Mouse (Mus musculus): ENCODE measurements around the gene Exoc3l.

- TF ChIP-seq POLR2A (IDR thresholded peaks at IDR 0.05; ENCODE audit: control insufficient read depth, extremely low read depth, insufficient read depth, low read length, poor library complexity) (no peak), CTCF (IDR thresholded peaks at IDR 0.05; ENCODE audit: borderline replicate concordance, control insufficient read depth, extremely low read depth, insufficient read depth, low read length, poor library complexity) (no peak)
Measured at GRCm38 (mm10) chr8:105268342-105269074, 27.4 kb downstream of the Exoc3l start.
